Mouse (Mus musculus): Measurements from ENCODE around the gene 5730522E02Rik. TPM values are rescaled to one million over a fixed set of nuclear protein-coding genes. Genes with fewer than 3 reads are reported as not detected.

The 5730522E02Rik gene
- polyA plus RNA-seq, 1 experiment from 2014 or later, result 7.3 TPM

DNA sequence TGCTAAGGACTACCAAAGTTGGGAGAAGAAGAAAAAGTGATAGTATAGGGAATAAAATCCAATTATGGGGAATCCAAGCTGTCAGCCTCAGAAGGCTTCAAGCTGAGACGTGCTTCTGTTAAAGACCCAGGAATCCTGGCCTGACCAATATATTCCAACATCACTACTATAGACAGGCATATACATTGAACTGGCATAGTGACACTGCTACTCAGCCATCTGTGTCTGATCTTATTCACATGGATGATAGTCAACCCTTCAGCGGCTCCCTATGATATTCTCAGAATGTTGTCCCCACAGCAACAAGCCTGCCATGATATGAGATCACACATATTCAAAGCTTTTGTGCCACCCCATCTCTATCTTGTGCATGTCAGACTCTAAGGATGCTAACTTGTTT is 284.3 kb downstream of the 5730522E02Rik start:
- Histone ChIP-seq H3K27ac (no peak overlapping the region), H3K36me3 (no peaks in the 10 kb centered on the region), H3K4me1 (replicated peaks) (no peaks in the 10 kb centered on the region), H3K9me3 (no peaks in the 10 kb centered on the region), H3K27me3 (ENCODE audit: insufficient read depth, poor library complexity, severe bottlenecking) (no peaks in the 10 kb centered on the region), H3K4me3 (no peak overlapping the region)
- 87% methylated on average over 2 of the region's 2 CpGs for WGBS
- DNase-seq (ENCODE audit: low spot score), result no peak

- no peaks in the 10 kb centered on the region for H3K9me3 ChIP-seq
- H3K36me3 ChIP-seq, result no peaks in the 10 kb centered on the region
- no peaks in the 10 kb centered on the region for H3K27me3 ChIP-seq (ENCODE audit: insufficient read depth, poor library complexity, severe bottlenecking)
- no peak for DNase-seq (ENCODE audit: low spot score)
- WGBS, result 89% methylated on average over 2 of the region's 2 CpGs
- H3K27ac ChIP-seq, result no peak overlapping the region
- no peaks in the 10 kb centered on the region for H3K4me1 ChIP-seq (replicated peaks)
- no peak overlapping the region for H3K4me3 ChIP-seq
Measured at GRCm38 (mm10) chr11:25902321-25902720, 308.2 kb downstream of the 5730522E02Rik start.

- no peak overlapping the region for H3K4me3 ChIP-seq
- DNase-seq (ENCODE audit: low spot score), result no peak
- no peak overlapping the region for H3K27ac ChIP-seq
- H3K4me1 ChIP-seq (replicated peaks), result no peaks in the 10 kb centered on the region
- H3K9me3 ChIP-seq, result no peaks in the 10 kb centered on the region
- WGBS, result 95% methylated on average over 2 of the region's 2 CpGs
- no peaks in the 10 kb centered on the region for H3K36me3 ChIP-seq
- no peaks in the 10 kb centered on the region for H3K27me3 ChIP-seq (ENCODE audit: insufficient read depth, poor library complexity, severe bottlenecking)
Measured at GRCm38 (mm10) chr11:25901666-25902065, 308.9 kb downstream of the 5730522E02Rik start.

DNA sequence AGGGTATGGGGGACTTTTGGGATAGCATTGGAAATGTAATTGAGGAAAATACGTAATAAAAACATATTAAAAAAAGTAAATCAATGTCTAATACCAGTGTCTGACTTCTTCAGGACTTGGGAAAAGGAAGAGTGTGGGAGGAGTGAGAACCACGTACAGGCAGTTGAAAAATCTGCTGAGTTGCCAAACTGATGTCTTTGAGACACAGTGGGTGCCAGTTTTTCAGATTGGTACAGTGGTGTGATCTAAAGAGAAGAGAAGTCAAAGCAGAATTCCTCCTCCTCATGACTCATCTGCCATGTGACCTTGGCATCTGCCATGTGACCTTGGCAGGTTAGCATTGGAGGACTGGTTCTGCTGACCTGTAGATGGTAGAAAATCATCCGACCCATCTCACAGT is 316.7 kb downstream of the 5730522E02Rik start:
- no peaks in the 10 kb centered on the region for H3K27me3 ChIP-seq (ENCODE audit: insufficient read depth, poor library complexity, severe bottlenecking)
- no peaks in the 10 kb centered on the region for H3K36me3 ChIP-seq
- no peak overlapping the region for H3K27ac ChIP-seq
- no peaks in the 10 kb centered on the region for H3K9me3 ChIP-seq
- H3K4me1 ChIP-seq (replicated peaks), result no peaks in the 10 kb centered on the region
- no peak overlapping the region for H3K4me3 ChIP-seq
- 91% methylated on average over 3 of the region's 3 CpGs for WGBS
- DNase-seq (ENCODE audit: low spot score), result no peak

DNA sequence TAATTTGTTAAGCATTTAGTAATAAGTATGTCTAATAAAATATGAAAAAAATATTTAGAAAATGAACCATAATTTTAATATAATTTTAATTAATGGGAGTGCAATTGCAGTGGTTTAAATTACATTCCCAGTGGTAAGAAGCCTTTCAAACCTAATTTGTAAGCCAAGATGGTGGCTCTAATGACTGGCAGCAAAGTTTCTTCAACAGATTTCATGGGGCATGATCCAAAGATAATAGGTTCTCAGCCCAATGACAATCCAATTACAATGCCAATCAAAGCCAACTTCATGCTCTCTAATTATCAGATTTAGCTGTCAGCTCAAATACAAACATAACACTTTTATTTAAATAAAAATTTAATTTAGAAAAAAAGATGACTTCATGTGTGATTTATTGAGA is 337.6 kb downstream of the 5730522E02Rik start:
- H3K27ac ChIP-seq, result no peak overlapping the region
- H3K36me3 ChIP-seq, result no peaks in the 10 kb centered on the region
- DNase-seq (ENCODE audit: low spot score), result no peak
- H3K4me1 ChIP-seq (replicated peaks), result peaks cover 10% of the 10 kb centered on the region
- H3K9me3 ChIP-seq, result no peaks in the 10 kb centered on the region
- no peak overlapping the region for H3K4me3 ChIP-seq
- no peaks in the 10 kb centered on the region for H3K27me3 ChIP-seq (ENCODE audit: insufficient read depth, poor library complexity, severe bottlenecking)

- Histone ChIP-seq H3K4me1 (replicated peaks) (peaks cover 10% of the 10 kb centered on the region), H3K27ac (peak overlapping the region; percentile 77), H3K4me3 (no peak overlapping the region), H3K27me3 (ENCODE audit: insufficient read depth, poor library complexity, severe bottlenecking) (no peaks in the 10 kb centered on the region), H3K36me3 (no peaks in the 10 kb centered on the region), H3K9me3 (no peaks in the 10 kb centered on the region)
- 44% methylated on average over 4 of the region's 4 CpGs for WGBS
- DNase-seq (ENCODE audit: low spot score), result no peak
Measured at GRCm38 (mm10) chr11:25872317-25872716, 338.2 kb downstream of the 5730522E02Rik start.

DNA sequence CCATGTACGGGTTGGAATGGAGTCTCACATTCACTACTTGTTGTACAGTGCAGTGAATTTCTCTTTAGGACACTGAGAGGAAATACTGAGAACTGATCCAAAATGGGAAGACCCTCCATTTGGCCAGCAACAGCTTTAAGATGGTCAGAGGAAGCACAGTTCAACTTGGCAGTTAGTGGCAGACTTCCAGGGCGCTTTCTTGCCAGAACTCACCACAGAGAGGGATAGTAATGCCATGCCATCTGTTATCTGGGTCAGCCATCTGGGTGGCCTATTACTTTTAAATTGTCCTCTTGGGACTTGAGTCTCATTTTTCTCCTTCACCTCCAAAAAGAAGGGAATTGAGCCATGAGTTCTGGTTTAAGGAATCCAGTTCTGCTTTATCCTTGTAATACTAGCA is 344.3 kb downstream of the 5730522E02Rik start:
- Histone ChIP-seq H3K4me1 (replicated peaks) (peaks cover 7% of the 10 kb centered on the region), H3K27ac (no peak overlapping the region), H3K27me3 (ENCODE audit: insufficient read depth, poor library complexity, severe bottlenecking) (no peaks in the 10 kb centered on the region), H3K36me3 (no peaks in the 10 kb centered on the region), H3K4me3 (no peak overlapping the region), H3K9me3 (no peaks in the 10 kb centered on the region)
- DNase-seq (ENCODE audit: low spot score), result no peak
- WGBS, result 82% methylated on average over 2 of the region's 2 CpGs

DNA sequence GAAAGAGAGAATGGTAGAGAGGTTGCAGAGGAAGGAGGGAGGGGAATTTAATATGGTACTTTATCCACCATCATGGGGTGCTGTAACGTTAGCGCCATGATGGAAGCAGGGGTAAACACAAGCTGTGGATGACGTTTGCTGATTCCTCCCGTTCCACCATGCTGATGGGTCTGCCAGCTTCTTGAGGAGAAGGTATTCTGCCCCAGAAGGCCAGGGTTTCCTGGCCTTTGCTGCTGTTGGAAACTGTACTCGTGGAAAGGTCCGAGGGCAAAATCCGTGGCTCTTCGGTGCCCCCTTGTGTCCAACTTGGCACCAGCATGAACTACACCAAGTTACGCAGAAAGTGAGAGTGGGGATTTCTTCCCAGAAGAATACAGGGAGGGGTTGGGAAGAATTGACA is 347.9 kb downstream of the 5730522E02Rik start:
- peak overlapping the region; percentile 53; the same call in 1 of the 2 replicates for H3K27ac ChIP-seq
- 9% methylated on average over 9 of the region's 9 CpGs for WGBS
- DNase-seq (ENCODE audit: low spot score), result peak; percentile 83

GRCm38 (mm10) chr11:25856629-25857568 is 353.7 kb downstream of the 5730522E02Rik start:
- Histone ChIP-seq H3K27me3 (ENCODE audit: insufficient read depth, poor library complexity, severe bottlenecking) (no peaks in the 10 kb centered on the region), H3K4me3 (no peak overlapping the region), H3K36me3 (no peaks in the 10 kb centered on the region), H3K4me1 (replicated peaks) (peaks cover 36% of the 10 kb centered on the region), H3K9me3 (no peaks in the 10 kb centered on the region), H3K27ac (peak overlapping the region; percentile 35; the same call in 1 of the 2 replicates)
- DNase-seq (ENCODE audit: low spot score), result no peak
- WGBS, result 53% methylated on average over 16 of the region's 16 CpGs

More for the DNA sequence above, 347.9 kb downstream of the 5730522E02Rik start:
- no peaks in the 10 kb centered on the region for H3K36me3 ChIP-seq
- H3K27me3 ChIP-seq (ENCODE audit: insufficient read depth, poor library complexity, severe bottlenecking), result no peaks in the 10 kb centered on the region
- no peaks in the 10 kb centered on the region for H3K9me3 ChIP-seq
- H3K4me1 ChIP-seq (replicated peaks), result peaks cover 7% of the 10 kb centered on the region
- H3K4me3 ChIP-seq, result no peak overlapping the region

DNA sequence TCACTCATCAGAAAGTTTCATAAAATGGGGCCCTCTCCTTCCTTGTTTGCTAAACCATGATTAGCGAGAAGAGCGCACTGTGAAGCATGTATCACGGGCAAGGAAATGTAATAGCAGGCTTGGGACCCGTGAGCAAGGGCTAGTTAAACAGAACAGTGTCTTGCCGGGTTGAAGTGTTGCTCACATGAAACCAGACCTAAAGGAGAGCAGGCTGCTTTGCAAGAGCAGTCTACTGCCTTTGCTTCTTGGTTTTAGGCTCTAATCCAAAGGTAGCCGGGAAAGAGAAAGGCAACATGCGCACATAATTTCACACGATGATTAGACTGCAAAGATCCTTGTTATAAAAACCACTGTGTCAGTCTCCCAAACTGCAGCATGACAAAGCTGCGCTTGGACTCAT is 354.8 kb downstream of the 5730522E02Rik start:
- Histone ChIP-seq H3K4me3 (no peak overlapping the region), H3K4me1 (replicated peaks) (peaks cover 36% of the 10 kb centered on the region), H3K36me3 (no peaks in the 10 kb centered on the region), H3K9me3 (no peaks in the 10 kb centered on the region), H3K27ac (peak overlapping the region; percentile 56; the same call in 1 of the 2 replicates), H3K27me3 (ENCODE audit: insufficient read depth, poor library complexity, severe bottlenecking) (no peaks in the 10 kb centered on the region)
- 71% methylated on average over 9 of the region's 9 CpGs for WGBS
- DNase-seq (ENCODE audit: low spot score), result no peak

DNA sequence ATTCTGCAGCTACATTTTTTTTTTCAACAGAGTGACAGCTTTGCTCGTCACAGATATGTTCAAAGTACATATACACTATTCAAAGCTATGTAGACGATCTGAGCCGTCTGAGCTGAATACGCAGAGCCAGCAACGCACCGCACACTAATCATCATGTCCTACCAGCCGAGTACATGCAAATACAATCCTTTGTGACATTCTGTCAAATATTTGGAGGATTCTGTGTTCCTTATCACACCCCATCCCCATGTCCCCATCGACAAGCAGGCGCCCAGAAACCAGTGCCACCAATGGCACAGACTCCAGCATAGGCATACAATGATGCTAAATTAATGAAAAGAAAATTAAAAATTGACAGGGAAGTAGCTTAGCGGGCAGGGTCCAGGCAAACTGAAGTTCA is 356.3 kb downstream of the 5730522E02Rik start:
- H3K27ac ChIP-seq, result no peak overlapping the region; the same call in 1 of the 2 replicates
- H3K27me3 ChIP-seq (ENCODE audit: insufficient read depth, poor library complexity, severe bottlenecking), result no peaks in the 10 kb centered on the region
- DNase-seq (ENCODE audit: low spot score), result no peak
- H3K9me3 ChIP-seq, result no peaks in the 10 kb centered on the region
- H3K4me3 ChIP-seq, result no peak overlapping the region
- H3K36me3 ChIP-seq, result no peaks in the 10 kb centered on the region
- WGBS, result 69% methylated on average over 10 of the region's 10 CpGs
- peaks cover 36% of the 10 kb centered on the region for H3K4me1 ChIP-seq (replicated peaks)

DNA sequence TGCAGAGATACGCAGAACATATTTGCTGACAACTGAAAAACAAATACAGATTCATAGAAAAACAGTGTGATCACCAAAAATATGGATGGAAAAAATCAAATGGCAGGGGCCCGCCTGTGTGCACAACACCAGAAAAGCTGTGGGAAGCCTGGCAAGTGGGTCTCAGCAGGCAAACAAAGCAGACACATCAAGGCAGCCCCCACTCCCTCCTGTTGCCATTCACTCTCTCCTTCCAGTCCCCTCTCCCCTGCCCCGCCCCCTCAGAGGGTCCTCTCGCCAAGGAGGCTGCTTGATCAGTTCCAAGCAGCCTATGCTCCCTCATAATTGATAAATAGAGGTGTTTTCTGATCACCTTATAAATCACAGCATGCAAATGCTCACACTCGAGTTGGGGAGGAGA is 357.5 kb downstream of the 5730522E02Rik start:
- Histone ChIP-seq H3K4me3 (no peak overlapping the region), H3K36me3 (no peaks in the 10 kb centered on the region), H3K9me3 (no peaks in the 10 kb centered on the region), H3K27ac (peak overlapping the region; percentile 45), H3K4me1 (replicated peaks) (peaks cover 36% of the 10 kb centered on the region), H3K27me3 (ENCODE audit: insufficient read depth, poor library complexity, severe bottlenecking) (no peaks in the 10 kb centered on the region)
- no peak for DNase-seq (ENCODE audit: low spot score)
- WGBS, result 24% methylated on average over 5 of the region's 5 CpGs

DNA sequence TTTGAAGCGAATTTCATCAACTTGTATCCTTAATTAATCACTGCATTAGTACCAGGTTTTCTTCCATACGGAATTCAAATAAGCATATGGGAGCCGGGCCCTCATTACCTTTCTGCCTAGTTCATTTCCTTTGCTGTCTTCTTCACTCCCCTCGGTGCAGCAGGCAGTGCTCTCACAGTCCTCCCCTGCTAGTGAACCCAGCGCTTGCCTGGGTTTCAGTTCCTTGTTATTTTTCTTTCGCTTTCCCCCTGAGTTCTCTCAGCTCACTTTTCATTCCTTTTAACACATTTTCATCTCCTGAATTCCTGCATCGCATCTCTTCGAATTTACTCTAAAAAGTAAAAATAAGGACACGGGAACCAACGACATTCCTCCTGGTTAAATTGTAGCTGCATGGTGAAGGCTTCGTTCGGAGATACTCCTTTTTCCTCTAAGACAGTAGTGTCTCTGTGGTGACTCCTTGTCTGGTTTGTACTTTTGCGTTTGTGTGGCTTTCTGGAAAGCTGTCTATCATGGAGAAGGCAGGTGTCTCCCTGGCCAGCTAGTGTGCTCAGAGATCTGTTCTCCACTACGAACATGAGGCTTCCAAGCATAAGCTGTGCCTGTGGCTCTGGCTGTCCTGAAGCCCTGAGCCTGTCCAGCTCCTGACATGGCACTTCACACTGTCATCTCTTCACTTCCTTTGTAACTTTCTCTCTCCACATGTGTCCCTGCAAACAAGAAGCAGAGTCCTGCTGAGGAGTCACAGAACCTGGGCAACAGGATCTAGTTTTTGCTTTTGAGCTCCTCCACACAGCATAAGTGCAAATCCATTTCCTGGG is 361.5 kb downstream of the 5730522E02Rik start:
- H3K9me3 ChIP-seq, result no peaks in the 10 kb centered on the region
- DNase-seq (ENCODE audit: low spot score), result no peak
- no peak overlapping the region for H3K27ac ChIP-seq
- H3K27me3 ChIP-seq (ENCODE audit: insufficient read depth, poor library complexity, severe bottlenecking), result no peaks in the 10 kb centered on the region
- WGBS, result 63% methylated on average over 14 of the region's 14 CpGs
- peaks cover 13% of the 10 kb centered on the region for H3K4me1 ChIP-seq (replicated peaks)
- H3K4me3 ChIP-seq, result no peak overlapping the region
- H3K36me3 ChIP-seq, result no peaks in the 10 kb centered on the region
